Mouse (Mus musculus) lung, embryonic 14.5 days (tissue): Measurements from ENCODE around the gene Slc48a1. TPM values are rescaled to one million over a fixed set of nuclear protein-coding genes. Genes with fewer than 3 reads are reported as not detected.
A peak's percentile ranks its signal among the peaks of the same experiment; 100 is the strongest.

Experiments used
- ATAC-seq: fragments of 200-750 bp; cut with Nextera tagmentation; 2 replicates; pipeline ENCODE4 v1.8.0; 2017; ENCODE audit warnings: mild to moderate bottlenecking, moderate TSS enrichment, moderate library complexity; ENCODE audit not compliant: insufficient read depth
- DNase-seq: peaks from one replicate; pipeline ENCODE4 v3.0.0-alpha.2; 2015
- H3K27ac ChIP-seq: fragments of 300-500 bp; sonication (generic); 2 replicates; pipeline ENCODE4 v1.5.1; 2014; ENCODE audit warnings: low read depth, mild to moderate bottlenecking, moderate library complexity
- H3K27me3 ChIP-seq: fragments of 300-500 bp; sonication (generic); 2 replicates; pipeline ENCODE4 v1.6.1; 2014; ENCODE audit warnings: low read length, control low read depth; ENCODE audit not compliant: insufficient read depth
- H3K36me3 ChIP-seq: fragments of 300-500 bp; sonication (generic); 2 replicates; pipeline ENCODE4 v1.6.1; 2014; ENCODE audit warnings: control low read depth; ENCODE audit not compliant: insufficient read depth
- H3K4me1 ChIP-seq: fragments of 300-500 bp; sonication (generic); 2 replicates; pipeline ENCODE4 v1.6.1; 2014; ENCODE audit warnings: antibody characterized with exemption, control low read depth; ENCODE audit not compliant: insufficient read depth
- H3K4me2 ChIP-seq: fragments of 300-500 bp; sonication (generic); 2 replicates; pipeline ENCODE4 v1.6.1; 2014; ENCODE audit warnings: mild to moderate bottlenecking
- H3K4me3 ChIP-seq: fragments of 300-500 bp; sonication (generic); 2 replicates; pipeline ENCODE4 v1.5.1; 2014; ENCODE audit warnings: low read depth, low read length
- H3K9ac ChIP-seq: fragments of 300-500 bp; sonication (generic); 2 replicates; pipeline ENCODE4 v1.6.1; 2014
- H3K9me3 ChIP-seq: fragments of 300-500 bp; sonication (generic); 2 replicates; pipeline ENCODE4 v1.6.1; 2016; ENCODE audit warnings: low read depth, low read length, control low read depth
- CTCF ChIP-seq: IDR thresholded peaks from 2 replicates; pipeline ENCODE4 v1.5.1; 2016; ENCODE audit warnings: antibody characterized with exemption, low read depth
- WGBS: fragments of 180-500 bp; shearing (Covaris S2); extraction: QIAGEN DNeasy Blood & Tissue Kit; methylation state at CpG from one replicate; pipeline ENCODE4 v1.1.7; 2014; 5-methylcytosine and 5-hydroxymethylcytosine counted together
- polyA plus RNA-seq: library from polyadenylated mRNA; unstranded; fragments of >200 nt; fragmentation: Nextera tagmentation; extraction: Ambion mirVana; gene quantifications from 2 replicates; pipeline ENCODE4 v1.2.1, GENCODE M21; 2014

The Slc48a1 gene
- polyA plus RNA-seq, 1 experiment from 2014 or later = 25.3 TPM

DNA sequence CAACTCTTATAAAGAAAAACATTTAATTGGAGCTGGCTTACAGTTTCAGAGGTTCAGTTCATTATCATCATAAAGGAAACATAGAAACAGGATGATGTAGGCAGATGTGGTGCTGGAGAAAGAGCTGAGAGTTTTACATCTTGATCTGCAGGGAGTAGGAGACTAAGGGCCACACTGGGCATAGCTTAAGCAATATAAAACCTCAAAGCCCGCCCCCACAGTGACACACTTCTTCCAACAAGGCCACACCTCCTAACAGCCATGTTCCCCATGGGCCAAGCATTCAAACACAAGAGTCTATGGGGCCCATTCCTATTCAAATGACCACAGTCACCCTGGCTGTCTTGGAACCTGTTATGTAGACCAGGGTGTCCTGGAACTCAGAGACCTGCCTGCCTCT lies 1.3 kb downstream of the Slc48a1 start:
- WGBS = 88% methylated on average over 1 of the region's 1 CpGs
- ATAC-seq (no peak), DNase-seq (no peak)
- no peak overlapping the region for H3K4me2 ChIP-seq
- H3K9me3 ChIP-seq = no peaks in the 10 kb centered on the region
- H3K27ac ChIP-seq = no peak overlapping the region
- H3K9ac ChIP-seq = no peak overlapping the region
- TF ChIP-seq CTCF = no peak
- no peaks in the 10 kb centered on the region for H3K36me3 ChIP-seq
- no peaks in the 10 kb centered on the region for H3K27me3 ChIP-seq
- peaks cover 3% of the 10 kb centered on the region; the same call in 1 of the 2 replicates for H3K4me1 ChIP-seq
- no peak overlapping the region for H3K4me3 ChIP-seq

DNA sequence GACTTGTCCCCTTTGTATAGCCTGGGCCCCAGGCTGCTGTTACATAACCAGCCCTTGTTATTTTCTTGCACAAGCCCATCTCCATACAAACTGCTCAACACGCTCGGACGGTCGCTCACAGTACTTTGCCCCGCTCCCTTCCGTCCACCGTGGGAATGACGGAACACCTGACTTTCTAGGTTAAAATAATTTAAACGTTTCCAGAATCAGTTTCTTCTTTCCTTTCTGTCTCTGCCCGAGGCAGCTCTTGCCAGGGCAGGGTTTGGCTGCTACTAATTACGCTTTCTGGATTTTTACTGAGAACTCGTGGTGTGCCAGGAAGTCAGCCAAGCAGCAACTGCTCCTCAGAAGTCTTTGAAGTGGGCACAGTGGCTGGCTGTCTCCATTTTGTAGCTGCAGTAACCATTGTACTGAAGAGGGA lies 2.3 kb downstream of the Slc48a1 start:
- Histone ChIP-seq H3K36me3 (no peaks in the 10 kb centered on the region), H3K27me3 (0 out of 2 replicates have a peak, but pooled peaks cover 3% of the 10 kb centered on the region), H3K9me3 (no peaks in the 10 kb centered on the region), H3K4me3 (no peak overlapping the region), H3K27ac (peak overlapping the region; percentile 74), H3K4me1 (peaks cover 5% of the 10 kb centered on the region; the same call in 1 of the 2 replicates), H3K4me2 (no peak overlapping the region), H3K9ac (no peak overlapping the region)
- ATAC-seq = no peak
- WGBS = 60% methylated on average over 12 of the region's 12 CpGs
- TF ChIP-seq CTCF = no peak
- no peak for DNase-seq

DNA sequence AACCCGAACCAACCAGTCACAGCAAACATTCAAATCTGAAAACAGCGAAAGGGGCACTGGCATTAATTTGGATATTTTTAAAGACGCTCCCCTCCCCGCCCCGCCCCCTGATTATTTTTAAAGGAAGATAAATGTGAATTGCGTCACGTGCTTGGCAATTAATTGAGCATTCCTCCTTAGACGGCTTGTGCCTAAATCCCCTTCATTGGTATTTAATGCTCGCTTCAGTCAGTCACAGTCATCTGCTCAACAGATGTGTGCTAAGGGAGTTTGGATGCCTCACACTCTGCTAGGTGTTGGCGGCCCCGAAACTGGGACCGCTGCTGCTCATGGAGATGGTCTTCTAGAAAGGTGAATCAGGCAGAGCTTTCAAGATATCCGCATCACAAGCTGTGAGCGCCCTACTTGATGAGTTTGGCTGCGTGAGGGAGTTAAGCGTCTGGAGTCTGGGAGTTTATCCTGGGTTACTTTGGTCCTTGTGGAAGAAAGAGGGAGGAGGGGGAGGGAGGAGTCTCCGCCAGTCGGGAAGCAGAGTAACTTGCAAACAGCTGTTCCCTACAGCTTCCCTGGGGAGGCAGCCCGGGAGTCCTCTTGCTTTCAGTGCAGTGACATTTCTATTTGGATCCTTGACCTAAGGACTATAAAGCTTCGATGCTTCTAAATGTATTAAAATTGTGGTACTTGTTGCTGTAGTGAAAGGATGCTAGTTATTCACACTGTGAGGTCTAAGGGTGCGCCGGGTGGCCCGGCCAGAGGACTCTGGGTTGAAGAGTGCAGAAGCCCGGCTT lies 3.8 kb downstream of the Slc48a1 start:
- WGBS = 8% methylated on average over 24 of the region's 24 CpGs
- Histone ChIP-seq H3K27ac (peak overlapping the region; percentile 25; the same call in 1 of the 2 replicates), H3K36me3 (no peaks in the 10 kb centered on the region), H3K4me1 (peaks cover 9% of the 10 kb centered on the region), H3K27me3 (0 out of 2 replicates have a peak, but pooled peaks cover 3% of the 10 kb centered on the region), H3K4me3 (no peak overlapping the region), H3K4me2 (peak overlapping the region; percentile 39), H3K9ac (no peak overlapping the region), H3K9me3 (no peaks in the 10 kb centered on the region)
- no peak for TF ChIP-seq CTCF
- peak; percentile 6 for ATAC-seq
- peak; percentile 65 for DNase-seq

DNA sequence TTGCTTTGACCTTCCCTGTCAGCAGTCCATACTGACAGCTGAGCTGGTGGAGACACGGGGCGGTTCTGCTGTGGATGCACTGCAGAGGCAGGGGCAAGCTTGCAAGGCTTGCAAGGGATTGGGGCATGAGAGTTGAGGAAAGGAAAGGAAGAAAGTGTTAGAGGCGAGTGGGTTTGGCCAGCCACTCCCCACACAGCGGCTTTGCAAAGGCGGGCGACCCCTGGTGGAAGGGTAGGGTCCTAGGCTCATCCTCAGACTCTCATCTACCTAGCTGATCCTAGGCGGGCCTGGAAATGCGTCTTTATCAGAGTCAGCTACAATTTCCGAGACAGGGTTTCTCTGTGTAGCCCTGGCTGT lies 4.4 kb downstream of the Slc48a1 start:
- Histone ChIP-seq H3K27me3 (0 out of 2 replicates have a peak, but pooled peaks cover 3% of the 10 kb centered on the region), H3K27ac (peak overlapping the region; percentile 25; the same call in 1 of the 2 replicates), H3K36me3 (no peaks in the 10 kb centered on the region), H3K9me3 (no peaks in the 10 kb centered on the region), H3K4me2 (peak overlapping the region; percentile 39), H3K4me1 (peaks cover 9% of the 10 kb centered on the region), H3K9ac (no peak overlapping the region), H3K4me3 (no peak overlapping the region)
- DNase-seq = peak; percentile 87
- 7% methylated on average over 9 of the region's 9 CpGs for WGBS
- ATAC-seq = peak; percentile 36
- TF ChIP-seq CTCF = peak; percentile 82

DNA sequence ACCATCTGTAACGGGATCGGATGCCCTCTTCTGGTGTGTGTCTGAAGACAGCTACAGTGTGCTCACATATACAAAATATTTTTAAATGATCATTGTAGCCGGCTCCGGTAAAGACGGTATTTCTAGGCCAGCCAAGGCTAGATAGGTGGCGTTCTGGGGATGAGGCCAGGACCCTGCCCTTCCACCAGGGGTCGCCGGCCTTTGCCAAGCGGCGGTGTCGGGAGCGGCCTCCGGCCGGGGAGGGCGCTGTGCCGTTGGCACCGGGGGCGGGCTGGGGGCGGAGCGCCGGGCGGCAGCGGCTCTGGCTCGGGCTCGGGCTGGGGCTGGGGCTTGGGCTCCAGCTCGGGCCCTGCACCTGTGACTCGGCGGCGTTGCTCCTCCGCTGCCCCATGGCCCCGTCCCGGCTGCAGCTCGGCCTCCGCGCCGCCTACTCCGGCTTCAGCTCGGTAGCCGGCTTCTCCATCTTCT lies 5.8 kb downstream of the Slc48a1 start:
- Histone ChIP-seq H3K36me3 (no peaks in the 10 kb centered on the region), H3K4me1 (peaks cover 6% of the 10 kb centered on the region), H3K27me3 (0 out of 2 replicates have a peak, but pooled peaks cover 3% of the 10 kb centered on the region), H3K27ac (no peak overlapping the region), H3K4me2 (peak overlapping the region; percentile 82), H3K4me3 (peak overlapping the region; percentile 65), H3K9ac (peak overlapping the region; percentile 74), H3K9me3 (no peaks in the 10 kb centered on the region)
- peak; percentile 69 for ATAC-seq
- peak; percentile 88 for DNase-seq
- peak; percentile 85 for TF ChIP-seq CTCF
- WGBS = 3% methylated on average over 39 of the region's 39 CpGs

DNA sequence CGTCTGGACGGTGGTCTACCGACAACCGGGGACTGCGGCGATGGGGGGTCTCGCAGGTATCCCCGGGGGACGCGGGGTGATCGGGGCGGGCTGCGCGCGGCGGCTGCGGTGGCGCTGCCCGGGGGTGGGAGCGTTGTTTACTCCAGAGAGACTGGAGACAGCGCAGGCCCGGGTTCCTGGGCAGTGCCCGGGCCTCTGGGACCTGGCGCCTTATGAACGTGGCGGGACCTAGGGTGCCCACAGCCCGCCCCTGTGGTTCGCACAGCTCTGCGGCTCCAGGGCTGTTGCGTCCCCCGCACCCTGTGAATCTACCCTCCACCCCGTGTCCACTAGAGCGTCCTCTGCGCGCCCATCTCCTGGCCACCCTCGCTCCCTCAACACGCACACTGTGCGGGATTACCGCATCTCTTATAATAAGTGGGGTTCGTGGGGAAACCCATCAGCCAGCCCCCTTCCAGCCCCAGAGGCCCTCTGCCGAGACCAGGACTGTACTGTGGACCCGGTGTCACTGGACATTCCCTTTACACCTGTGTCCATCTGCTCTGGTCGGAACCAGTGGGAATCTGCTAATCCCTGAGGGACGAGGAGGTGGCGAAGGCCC lies 6.3 kb downstream of the Slc48a1 start:
- DNase-seq = no peak
- Histone ChIP-seq H3K36me3 (no peaks in the 10 kb centered on the region), H3K27me3 (0 out of 2 replicates have a peak, but pooled peaks cover 3% of the 10 kb centered on the region), H3K4me1 (peaks cover 6% of the 10 kb centered on the region), H3K27ac (no peak overlapping the region), H3K9me3 (no peaks in the 10 kb centered on the region), H3K9ac (peak overlapping the region; percentile 74), H3K4me3 (peak overlapping the region; percentile 65), H3K4me2 (peak overlapping the region; percentile 82)
- no peak for TF ChIP-seq CTCF
- ATAC-seq = peak; percentile 41
- WGBS = 5% methylated on average over 45 of the region's 45 CpGs
